ENCODE assay signal across 12 mouse cellular contexts in genomic region chr8:94180561-94180908, GRCm38 (mm10). TPM values are rescaled to one million over a fixed set of nuclear protein-coding genes. Genes with fewer than 3 reads are reported as not detected.
A peak's percentile ranks its signal among the peaks of the same experiment; 100 is the strongest.
DNase-seq lines count a peak whose midpoint lies in the region; ATAC-seq lines count a peak whose summit lies in the region.
"Had no signal": no experiment of that assay in that cellular context is flagged by ENCODE, and none has a peak within 500 bp of the region (broad histone marks: within the 10 kb centered on the region; RNA-seq: fewer than 3 reads in every experiment).

No protein-coding gene starts in this region.

- WGBS in kidney, embryonic 15.5 days = 86% methylated on average over 1 of the region's 1 CpGs
- 54% methylated on average over 1 of the region's 1 CpGs for WGBS in liver, embryonic 16.5 days (ENCODE audit: insufficient replicate concordance)

- H3K27ac ChIP-seq in kidney, embryonic 15.5 days = no peak overlapping the region
- H3K27ac ChIP-seq in liver, embryonic 16.5 days (ENCODE audit: low read length) = peak overlapping the region; percentile 100
- H3K27ac ChIP-seq: limb, embryonic 15.5 days had no signal

- no peak for DNase-seq in kidney, adult 9 months
- peak; percentile 51 for DNase-seq in c-Kit-positive CD71-positive TER-119-negative erythroid progenitor cells, embryonic 14.5 days (ENCODE audit: low read depth)
- DNase-seq in cerebellum, adult 9-10 months = no peak
- DNase-seq in layer of hippocampus, adult 9-11 months = no peak

- no peak overlapping the region for H3K9ac ChIP-seq in kidney, embryonic 15.5 days
- H3K9ac ChIP-seq in liver, embryonic 16.5 days (ENCODE audit: low read depth, low read length) = peak overlapping the region; percentile 78
- H3K9ac ChIP-seq: limb, embryonic 15.5 days had no signal

- peaks cover 25% of the 10 kb centered on the region for H3K36me3 ChIP-seq in erythroblast, embryonic 14.5 days (ENCODE audit: control insufficient read depth)
- no peaks in the 10 kb centered on the region for H3K36me3 ChIP-seq in kidney, embryonic 15.5 days
- H3K36me3 ChIP-seq in liver, embryonic 16.5 days (ENCODE audit: control insufficient read depth, insufficient read depth) = no peaks in the 10 kb centered on the region
- H3K36me3 ChIP-seq: limb, embryonic 15.5 days had no signal

- no peaks in the 10 kb centered on the region for H3K9me3 ChIP-seq in erythroblast, embryonic 14.5 days (ENCODE audit: control insufficient read depth, low read length)
- no peaks in the 10 kb centered on the region for H3K9me3 ChIP-seq in kidney, embryonic 15.5 days (replicated peaks)
- H3K9me3 ChIP-seq in liver, embryonic 16.5 days (replicated peaks; ENCODE audit: control insufficient read depth, low read length) = no peaks in the 10 kb centered on the region
- H3K9me3 ChIP-seq: limb, embryonic 15.5 days had no signal

- no peak for ATAC-seq in erythroblast, adult 5-6 weeks (replicated peaks; ENCODE audit: low FRiP score, poor library complexity, severe bottlenecking)
- ATAC-seq in kidney, embryonic 15.5 days (replicated peaks; ENCODE audit: low FRiP score) = no peak
- no peak for ATAC-seq in liver, embryonic 16.5 days (ENCODE audit: low read depth)
- ATAC-seq: activated CD4-positive, CD25-positive, alpha-beta regulatory T cell, adult 4 months had no signal

- peaks cover 16% of the 10 kb centered on the region for H3K27me3 ChIP-seq in erythroblast, embryonic 14.5 days (ENCODE audit: control insufficient read depth)
- peaks cover 94% of the 10 kb centered on the region for H3K27me3 ChIP-seq in kidney, embryonic 15.5 days
- peaks cover 4% of the 10 kb centered on the region; the same call in 1 of the 2 replicates for H3K27me3 ChIP-seq in liver, embryonic 16.5 days (ENCODE audit: control insufficient read depth, insufficient read depth, low read depth, low read length)

- peaks cover 76% of the 10 kb centered on the region for H3K4me1 ChIP-seq in erythroblast, embryonic 14.5 days (ENCODE audit: control insufficient read depth)
- peaks cover 43% of the 10 kb centered on the region for H3K4me1 ChIP-seq in kidney, embryonic 15.5 days
- H3K4me1 ChIP-seq in liver, embryonic 16.5 days (ENCODE audit: control insufficient read depth, low read depth, low read length) = peaks cover 62% of the 10 kb centered on the region

- peak overlapping the region; percentile 74 for H3K4me3 ChIP-seq in erythroblast, embryonic 14.5 days (replicated peaks)
- H3K4me3 ChIP-seq in kidney, embryonic 15.5 days (replicated peaks) = peak overlapping the region; percentile 52; the same call in 1 of the 2 replicates
- H3K4me3 ChIP-seq in liver, embryonic 16.5 days (ENCODE audit: low read depth, low read length) = peak overlapping the region; percentile 75

- H3K4me2 ChIP-seq in kidney, embryonic 15.5 days = peak overlapping the region; percentile 90
- peak overlapping the region; percentile 66 for H3K4me2 ChIP-seq in liver, embryonic 16.5 days (ENCODE audit: low read depth, low read length)

RNA-seq across cellular contexts. Expression of gene Mt1, which starts 1.7 kb away (rescaled TPM):
- 175 and 372 TPM in 2 replicates for polyA plus RNA-seq in erythroblast, embryonic 14.5 days (2012)
- 59.6 and 67.9 TPM in 2 replicates for total RNA-seq in erythroblast, adult 5-6 weeks (2015; ENCODE audit: low replicate concordance)
- 13.0 and 63.6 TPM in 2 replicates for total RNA-seq in erythroblast, adult 5-6 weeks (2017; ENCODE audit: low replicate concordance)
- polyA plus RNA-seq in kidney, embryonic 15.5 days (2015; fragmentation: Nextera tagmentation; extraction: Ambion mirVana) = 519 and 582 TPM in 2 replicates
- polyA plus RNA-seq in liver, embryonic 16.5 days (2015; fragmentation: Nextera tagmentation; extraction: Ambion mirVana) = 6,330 and 6,428 TPM in 2 replicates

RNA-seq across cellular contexts. Expression of gene Mt2, which starts 8.1 kb away (rescaled TPM):
- polyA plus RNA-seq in erythroblast, embryonic 14.5 days (2012) = 787 and 864 TPM in 2 replicates
- total RNA-seq in erythroblast, adult 5-6 weeks (2015; ENCODE audit: low replicate concordance) = 17.7 and 46.2 TPM in 2 replicates
- total RNA-seq in erythroblast, adult 5-6 weeks (2017; ENCODE audit: low replicate concordance) = 11.3 and 34.4 TPM in 2 replicates
- 163 and 178 TPM in 2 replicates for polyA plus RNA-seq in kidney, embryonic 15.5 days (2015; fragmentation: Nextera tagmentation; extraction: Ambion mirVana)
- polyA plus RNA-seq in liver, embryonic 16.5 days (2015; fragmentation: Nextera tagmentation; extraction: Ambion mirVana) = 1,547 and 1,681 TPM in 2 replicates
- polyA plus RNA-seq: activated CD4-positive, CD25-positive, alpha-beta regulatory T cell, adult 4 months had no signal

RNA-seq across cellular contexts. Expression of gene Mt3, which starts 28.1 kb away (rescaled TPM):
- polyA plus RNA-seq in erythroblast, embryonic 14.5 days (2012) = not detected in 2 replicates
- total RNA-seq in erythroblast, adult 5-6 weeks (2015; ENCODE audit: low replicate concordance) = not detected in 2 replicates
- not detected in 2 replicates for total RNA-seq in erythroblast, adult 5-6 weeks (2017; ENCODE audit: low replicate concordance)
- 2.9 and 7.1 TPM in 2 replicates for polyA plus RNA-seq in kidney, embryonic 15.5 days (2015; fragmentation: Nextera tagmentation; extraction: Ambion mirVana)
- polyA plus RNA-seq in liver, embryonic 16.5 days (2015; fragmentation: Nextera tagmentation; extraction: Ambion mirVana) = 0.18 and 0.19 TPM in 2 replicates
- total RNA-seq: common myeloid progenitor, adult 5-6 weeks; hematopoietic stem cell, adult 5-6 weeks had no signal
- polyA plus RNA-seq: activated CD4-positive, CD25-positive, alpha-beta regulatory T cell, adult 4 months had no signal

RNA-seq across cellular contexts. Expression of gene Nup93, which starts 33.8 kb away (rescaled TPM):
- 0.39 and 0.52 TPM in 2 replicates for polyA plus RNA-seq in erythroblast, embryonic 14.5 days (2012)
- total RNA-seq in erythroblast, adult 5-6 weeks (2015; ENCODE audit: low replicate concordance) = 6.5 and 6.9 TPM in 2 replicates
- total RNA-seq in erythroblast, adult 5-6 weeks (2017; ENCODE audit: low replicate concordance) = 8.6 and 11.0 TPM in 2 replicates
- 89.6 and 91.6 TPM in 2 replicates for polyA plus RNA-seq in kidney, embryonic 15.5 days (2015; fragmentation: Nextera tagmentation; extraction: Ambion mirVana)
- polyA plus RNA-seq in liver, embryonic 16.5 days (2015; fragmentation: Nextera tagmentation; extraction: Ambion mirVana) = 34.0 and 37.7 TPM in 2 replicates

RNA-seq across cellular contexts. Expression of gene Mt4, which starts 43.5 kb away (rescaled TPM):
- not detected in 2 replicates for polyA plus RNA-seq in erythroblast, embryonic 14.5 days (2012)
- not detected in 2 replicates for total RNA-seq in erythroblast, adult 5-6 weeks (2015; ENCODE audit: low replicate concordance)
- total RNA-seq in erythroblast, adult 5-6 weeks (2017; ENCODE audit: low replicate concordance) = not detected in 2 replicates
- polyA plus RNA-seq in kidney, embryonic 15.5 days (2015; fragmentation: Nextera tagmentation; extraction: Ambion mirVana) = not detected in 2 replicates
- 0.27 and 0.67 TPM in 2 replicates for polyA plus RNA-seq in liver, embryonic 16.5 days (2015; fragmentation: Nextera tagmentation; extraction: Ambion mirVana)
- total RNA-seq: common myeloid progenitor, adult 5-6 weeks; hematopoietic stem cell, adult 5-6 weeks had no signal
- polyA plus RNA-seq: activated CD4-positive, CD25-positive, alpha-beta regulatory T cell, adult 4 months had no signal

Comparison
In these comparisons a context has a peak if more than half of its experiments do, and no peak if none do; other contexts are left out.
1. RNA of gene Mt1, which starts 1.7 kb away (polyA plus RNA-seq): 6,330 to 6,428 TPM in liver, embryonic 16.5 days; 519 to 582 TPM in kidney, embryonic 15.5 days and 175 to 372 TPM in erythroblast, embryonic 14.5 days; every median in the first group is over 10 times any median in the second.
2. Peak in every context shown above with its lines, with median percentiles within 50 percentile points of each other: H3K4me3 ChIP-seq.